Mouse (Mus musculus) embryo, embryonic 11 days (tissue): ENCODE data around the gene Spaca1.
"Not testable (repeated sequence)": the region's sequence is repeated elsewhere in the genome, so short reads cannot be mapped to it uniquely, and the experiment has no call there.

Experiments used
- DNase-seq: peaks from one replicate; pipeline ENCODE4 v3.0.0-alpha.2; 2015

The Spaca1 gene

DNA sequence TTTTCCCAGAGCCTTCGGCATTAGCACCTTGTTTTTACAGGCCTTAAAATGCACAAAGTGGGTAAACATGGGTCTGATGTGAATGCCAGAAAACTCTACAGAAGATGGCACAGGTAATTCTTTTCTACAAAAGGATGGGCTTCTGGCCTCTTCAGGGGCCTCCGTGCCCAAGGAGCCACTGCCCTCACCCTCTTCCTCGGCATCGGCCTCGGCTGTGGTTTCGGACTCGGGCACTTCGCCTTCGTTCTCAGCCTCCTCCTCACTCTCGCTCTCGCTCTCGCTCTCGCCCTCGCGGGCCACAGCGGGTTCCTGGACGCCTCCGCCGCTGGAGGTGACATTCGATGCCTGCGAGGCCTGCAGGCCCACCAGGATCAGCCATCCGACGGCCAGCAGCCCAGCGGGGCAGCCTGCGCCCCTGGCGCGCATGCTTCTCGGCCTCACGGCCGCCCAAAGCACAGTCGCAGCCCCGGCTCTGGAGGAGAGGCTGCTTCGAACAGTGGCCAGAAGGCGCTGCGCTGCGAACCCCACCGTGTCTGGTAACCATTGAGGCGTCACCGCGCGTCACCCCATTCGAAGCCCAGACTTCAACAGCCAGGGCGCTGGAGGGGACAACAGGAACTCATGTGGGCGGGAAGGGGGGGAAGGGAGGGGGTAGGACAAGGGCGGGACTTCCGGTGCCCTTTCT lies at the start of gene Spaca1:
Spaca1 (minus strand) TSS at position 621 of the 685 bp plus-strand sequence.
- DNase-seq = peak; percentile 42

DNA sequence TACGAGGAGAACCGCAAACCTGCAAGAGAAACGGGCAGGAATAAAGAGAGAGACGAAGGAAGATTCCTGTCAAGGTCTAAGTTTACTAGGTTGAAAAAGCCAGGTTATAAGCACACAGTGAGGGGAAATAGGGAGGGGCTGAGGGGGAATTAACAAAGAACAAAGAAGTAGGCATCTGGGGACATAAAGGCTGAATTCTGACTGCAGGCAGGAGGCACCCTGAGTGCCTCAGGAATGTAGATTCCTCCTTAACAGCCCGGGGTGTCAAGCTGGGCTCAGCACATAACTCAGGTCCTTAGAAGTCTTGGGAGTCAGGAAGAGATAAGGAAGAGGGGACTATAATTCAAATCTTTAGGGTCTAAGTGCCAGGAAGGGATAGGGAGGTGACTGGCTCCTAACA lies 37.3 kb upstream of the Spaca1 start:
- DNase-seq = not testable (repeated sequence)

DNA sequence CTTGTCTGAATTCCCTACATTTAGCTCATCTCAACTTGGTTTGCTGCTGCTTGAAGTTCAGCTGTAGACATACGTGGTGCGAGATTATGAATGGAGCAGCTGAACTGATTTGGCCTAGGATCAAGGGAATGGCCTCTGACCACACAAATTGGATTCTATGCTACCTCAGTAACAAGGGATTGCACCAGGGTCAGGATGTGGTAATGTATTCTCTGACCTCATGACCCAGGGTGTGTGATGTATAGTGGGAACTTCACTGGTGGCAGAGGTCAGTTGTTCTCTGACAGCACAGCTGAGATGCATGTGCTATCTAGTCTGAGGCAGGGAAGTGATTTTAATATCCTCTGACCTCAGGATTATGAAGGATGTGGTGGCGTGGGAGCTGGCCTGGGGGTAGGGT lies 31.1 kb upstream of the Spaca1 start:
- DNase-seq = peak; percentile 9

DNA sequence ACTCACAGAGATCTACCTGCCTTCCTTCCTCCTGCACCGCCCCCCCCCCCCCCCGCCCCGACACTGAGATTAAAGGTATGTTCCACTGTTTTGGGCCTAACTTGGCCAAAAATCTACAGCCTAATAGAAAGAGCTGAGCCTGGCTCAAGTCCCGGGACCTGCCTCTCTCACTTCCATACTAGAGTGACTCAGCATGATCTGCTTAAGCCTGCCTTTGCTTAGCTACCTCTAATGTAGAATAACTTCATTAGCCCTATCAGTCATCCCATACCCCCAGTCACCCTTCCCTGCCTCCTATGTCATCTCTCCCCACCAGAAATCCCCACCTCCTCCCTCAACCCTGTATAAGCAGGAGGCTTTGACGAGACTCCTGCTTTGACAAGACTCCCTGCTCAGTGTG lies 19.0 kb upstream of the Spaca1 start:
- no peak for DNase-seq

DNA sequence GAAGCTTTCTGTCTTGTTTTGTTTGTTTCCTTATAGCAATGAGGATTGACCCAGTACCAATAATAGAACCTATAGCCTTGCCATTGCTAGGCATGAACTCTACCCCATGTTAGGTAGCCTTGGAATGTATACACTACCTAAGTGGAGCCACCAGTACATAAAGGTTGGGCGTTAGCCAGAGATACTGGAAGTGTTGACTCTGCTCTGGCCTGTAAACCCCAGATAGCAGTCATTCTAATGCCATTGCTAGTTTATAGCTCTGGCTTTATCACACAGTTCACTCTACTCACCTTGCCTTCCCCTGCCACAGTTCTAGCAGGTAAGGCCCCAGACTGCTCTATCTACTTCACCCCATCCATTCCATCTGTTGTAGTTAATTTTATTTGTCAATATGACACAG lies 8.3 kb upstream of the Spaca1 start:
- DNase-seq = no peak

DNA sequence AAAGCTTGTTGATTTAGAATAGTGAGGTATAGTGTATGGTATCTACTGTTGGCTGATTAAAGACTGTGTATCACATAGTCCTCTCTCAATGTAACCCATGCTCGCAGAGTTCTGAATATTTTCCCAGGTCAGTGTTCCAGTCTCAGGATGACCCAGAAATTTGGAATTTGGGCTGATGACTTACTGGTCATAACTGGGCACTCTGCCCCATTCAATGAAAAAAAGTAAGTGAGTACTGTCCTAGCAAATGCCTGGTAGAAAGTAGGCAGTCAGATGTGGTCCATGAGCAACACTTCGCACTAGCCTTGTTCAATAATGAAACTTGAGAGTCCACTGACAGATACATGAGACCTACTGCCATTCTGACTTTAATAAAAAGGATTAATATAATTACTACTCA lies 23.2 kb downstream of the Spaca1 start:
- no peak for DNase-seq

DNA sequence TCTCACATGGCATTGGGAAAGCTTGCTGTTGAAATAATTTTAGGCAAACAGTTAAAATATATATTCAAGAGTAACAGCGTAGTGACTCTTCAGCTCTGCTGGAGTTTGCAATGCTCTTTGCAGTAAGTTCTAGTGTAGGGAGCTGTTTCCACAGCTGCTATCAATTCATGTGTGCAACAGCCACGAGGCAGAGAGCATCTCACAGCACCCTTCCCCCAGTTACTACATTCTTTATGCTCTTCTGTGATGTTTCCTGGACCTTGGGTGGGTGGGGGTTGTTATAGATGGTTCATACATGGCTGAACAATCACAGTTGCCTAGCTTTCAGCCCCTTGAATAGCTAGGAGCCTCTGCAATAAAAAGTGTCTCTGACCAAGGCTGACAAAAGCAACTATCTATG lies 28.5 kb downstream of the Spaca1 start:
- DNase-seq = peak; percentile 52

DNA sequence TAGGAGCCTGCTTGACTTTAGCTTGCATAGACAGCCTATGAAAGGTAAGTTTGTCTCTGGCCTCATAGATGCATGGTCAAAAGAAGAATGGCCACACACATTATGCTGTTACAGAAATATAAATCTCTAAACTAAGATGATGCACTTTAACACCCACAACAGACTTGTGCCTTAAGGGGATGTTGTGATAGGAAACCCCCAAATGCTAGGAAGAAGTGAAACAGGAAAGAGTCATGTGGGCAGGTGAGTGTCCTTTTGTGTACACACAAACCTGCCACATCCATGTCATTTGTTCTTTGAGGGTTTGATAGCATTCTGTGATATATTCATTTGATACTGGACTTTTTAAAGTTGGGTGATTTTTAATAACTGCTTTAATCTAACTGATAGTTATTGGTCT lies 53.6 kb downstream of the Spaca1 start:
- no peak for DNase-seq

DNA sequence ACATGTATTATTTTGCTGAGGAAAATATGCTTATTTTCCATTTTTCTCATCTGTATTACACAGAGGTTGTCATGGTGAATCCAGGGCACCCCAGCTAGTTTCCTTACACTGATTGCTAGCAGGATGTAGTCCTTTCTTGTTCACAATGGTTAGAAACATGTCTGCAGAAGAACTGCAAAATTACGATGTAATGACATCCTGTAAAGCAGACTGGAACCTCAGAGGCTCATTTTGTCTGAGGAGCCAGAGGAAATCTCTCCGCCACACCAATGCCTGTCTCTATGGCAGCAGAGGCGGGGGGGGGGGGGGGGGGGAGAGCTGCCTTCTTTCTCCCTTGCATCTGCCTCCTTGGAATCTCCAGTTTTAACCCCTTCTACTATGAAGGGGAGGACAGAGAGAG lies 57.3 kb downstream of the Spaca1 start:
- peak; percentile 5 for DNase-seq

DNA sequence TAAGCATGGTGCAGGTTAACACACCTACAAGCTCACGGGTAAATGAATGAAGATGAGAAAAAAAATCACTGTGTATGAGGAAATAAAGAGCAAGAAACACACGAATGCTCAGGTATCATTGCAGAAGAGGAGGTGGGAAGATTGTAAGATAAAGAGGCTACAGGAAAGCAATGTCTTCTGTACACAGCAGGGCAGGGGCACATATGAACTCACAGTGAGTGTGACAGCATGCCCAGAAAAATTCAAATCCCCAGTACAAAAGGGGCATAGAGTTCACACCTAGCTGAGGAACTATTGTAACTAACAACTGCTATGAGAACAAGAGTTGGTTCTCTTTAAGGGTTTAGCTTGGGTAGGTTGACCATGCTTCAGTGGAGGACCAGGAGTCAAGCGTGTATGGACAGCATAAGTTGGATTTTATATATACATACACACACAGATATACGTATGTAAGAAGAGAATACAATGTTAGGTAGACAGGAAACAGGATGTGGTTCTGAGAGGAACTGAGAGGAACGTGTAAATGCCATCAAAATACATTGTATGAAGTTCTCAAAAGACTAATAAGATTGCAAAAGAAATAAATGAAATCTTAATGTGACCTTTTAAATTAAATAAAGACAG lies 61.4 kb downstream of the Spaca1 start:
- DNase-seq = no peak
